Mouse (Mus musculus): ENCODE results near the gene Atp8b4. TPM values are rescaled to one million over a fixed set of nuclear protein-coding genes. Genes with fewer than 3 reads are reported as not detected.

The Atp8b4 gene
- polyA plus RNA-seq, 1 experiment from 2014 or later: not detected

DNA sequence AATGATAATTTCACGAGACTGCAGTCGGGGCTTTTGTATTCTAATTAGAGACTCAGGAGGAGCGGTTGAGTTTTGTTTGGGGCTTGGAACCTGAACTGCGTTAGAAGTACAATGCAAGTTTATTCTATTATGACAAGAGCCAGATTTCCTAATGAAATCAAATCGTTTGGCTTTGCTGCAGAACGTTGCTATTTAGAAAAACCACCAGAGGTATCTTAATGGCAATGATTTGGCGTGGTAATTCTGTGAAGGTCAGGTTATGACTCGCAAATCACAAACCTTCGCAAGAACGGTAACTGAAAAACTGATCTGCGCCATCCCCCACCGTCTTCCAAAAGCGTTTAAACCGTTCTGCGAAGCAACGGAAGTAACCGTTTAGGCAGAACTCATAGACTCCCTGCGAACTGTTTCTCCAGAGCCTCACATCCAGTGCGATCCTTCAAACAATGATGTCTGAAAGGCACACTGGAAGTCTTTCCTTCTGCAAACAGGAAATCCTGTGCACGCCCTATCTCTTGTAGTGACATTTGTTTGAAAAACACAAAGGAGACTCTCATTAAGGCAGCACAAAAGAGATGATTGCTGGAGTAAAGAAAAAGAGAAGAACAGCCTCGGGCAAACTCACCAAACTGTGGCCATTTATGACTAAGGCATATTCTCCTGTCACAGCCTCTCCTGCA, 139.2 kb downstream of the Atp8b4 start:
- no peak overlapping the region; the same call in 1 of the 2 replicates for H3K4me2 ChIP-seq (ENCODE audit: low read length)
- H3K27ac ChIP-seq (ENCODE audit: low read length): no peak overlapping the region
- no peak for ATAC-seq
- 0 out of 2 replicates have a peak, but pooled peaks cover 2% of the 10 kb centered on the region for H3K4me1 ChIP-seq (replicated peaks; ENCODE audit: control insufficient read depth, insufficient read depth, low read length)
- H3K36me3 ChIP-seq (ENCODE audit: control insufficient read depth, insufficient read depth): no peaks in the 10 kb centered on the region
- H3K9me3 ChIP-seq (ENCODE audit: control insufficient read depth, low read length): no peaks in the 10 kb centered on the region
- WGBS: 40% methylated on average over 21 of the region's 21 CpGs
- no peaks in the 10 kb centered on the region for H3K27me3 ChIP-seq (replicated peaks; ENCODE audit: control insufficient read depth, insufficient read depth, low read length)
- no peak overlapping the region for H3K9ac ChIP-seq (replicated peaks; ENCODE audit: low read depth, low read length)
- no peak overlapping the region for H3K4me3 ChIP-seq (replicated peaks; ENCODE audit: low read length)

DNA sequence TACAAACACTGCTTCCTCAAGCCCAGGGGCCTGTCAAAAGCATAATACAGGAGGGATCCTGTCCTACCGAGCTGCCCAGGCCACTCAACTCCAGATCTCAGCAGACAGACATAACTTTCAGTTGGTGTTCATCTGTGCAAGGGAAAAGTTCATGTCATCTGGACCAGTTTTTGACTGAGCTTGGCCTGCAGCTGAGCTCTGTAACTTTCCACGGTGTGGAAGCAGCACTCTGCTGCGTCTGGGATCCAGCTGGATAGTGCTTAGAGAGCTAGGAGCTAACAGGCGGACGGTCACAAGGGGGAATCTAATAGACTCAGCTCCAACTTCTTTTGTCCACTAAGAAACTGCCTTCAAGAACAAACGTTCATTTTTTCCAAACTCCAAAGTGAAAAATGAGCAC, 139.8 kb downstream of the Atp8b4 start:
- no peak for ATAC-seq
- Histone ChIP-seq H3K4me1 (replicated peaks; ENCODE audit: control insufficient read depth, insufficient read depth, low read length) (0 out of 2 replicates have a peak, but pooled peaks cover 2% of the 10 kb centered on the region), H3K27me3 (replicated peaks; ENCODE audit: control insufficient read depth, insufficient read depth, low read length) (no peaks in the 10 kb centered on the region), H3K4me3 (replicated peaks; ENCODE audit: low read length) (no peak overlapping the region), H3K9ac (replicated peaks; ENCODE audit: low read depth, low read length) (no peak overlapping the region), H3K4me2 (ENCODE audit: low read length) (no peak overlapping the region), H3K9me3 (ENCODE audit: control insufficient read depth, low read length) (no peaks in the 10 kb centered on the region), H3K36me3 (ENCODE audit: control insufficient read depth, insufficient read depth) (no peaks in the 10 kb centered on the region), H3K27ac (ENCODE audit: low read length) (no peak overlapping the region)
- 30% methylated on average over 6 of the region's 6 CpGs for WGBS

DNA sequence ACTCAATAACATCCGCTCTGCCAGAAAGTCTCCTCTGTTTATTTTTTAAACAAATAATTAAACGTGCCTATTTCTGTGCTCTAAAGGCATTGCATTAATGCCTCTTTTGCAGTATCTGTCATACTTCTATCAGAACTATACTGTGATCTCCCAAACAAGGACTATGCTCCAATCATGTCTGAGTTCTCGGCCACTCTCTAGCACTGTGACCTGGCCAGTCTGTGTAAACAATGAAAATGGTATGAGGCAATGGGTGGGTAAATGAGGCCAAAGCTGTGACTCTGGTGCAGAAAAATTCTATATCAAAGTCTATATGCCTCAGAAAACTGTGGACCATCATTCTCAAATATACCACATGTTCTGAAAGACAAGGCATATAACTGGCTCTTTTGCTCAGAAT, 140.5 kb downstream of the Atp8b4 start:
- no peaks in the 10 kb centered on the region for H3K27me3 ChIP-seq (replicated peaks; ENCODE audit: control insufficient read depth, insufficient read depth, low read length)

DNA sequence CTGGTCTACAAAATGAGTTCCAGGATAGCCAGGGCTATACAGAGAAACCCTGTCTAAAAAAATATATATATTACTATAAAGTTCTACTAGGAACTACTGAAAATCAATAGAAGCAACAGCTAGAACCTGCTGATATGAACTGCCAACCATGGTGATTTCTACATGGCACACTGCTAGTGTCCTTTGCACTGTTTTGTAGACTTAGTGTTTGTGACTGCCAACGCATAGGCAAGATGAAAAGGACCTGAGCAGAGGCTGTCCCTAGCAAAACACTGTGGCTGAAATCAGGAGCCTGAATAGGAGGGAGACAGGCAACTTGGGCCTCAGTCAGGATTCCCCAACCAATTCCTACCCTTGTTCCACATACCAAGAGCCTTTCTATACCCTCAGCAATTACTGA, 141.2 kb downstream of the Atp8b4 start:
- 87% methylated on average over 1 of the region's 1 CpGs for WGBS
- Histone ChIP-seq H3K4me2 (ENCODE audit: low read length) (no peak overlapping the region), H3K4me3 (replicated peaks; ENCODE audit: low read length) (no peak overlapping the region), H3K27me3 (replicated peaks; ENCODE audit: control insufficient read depth, insufficient read depth, low read length) (no peaks in the 10 kb centered on the region), H3K27ac (ENCODE audit: low read length) (no peak overlapping the region), H3K9ac (replicated peaks; ENCODE audit: low read depth, low read length) (no peak overlapping the region), H3K4me1 (replicated peaks; ENCODE audit: control insufficient read depth, insufficient read depth, low read length) (0 out of 2 replicates have a peak, but pooled peaks cover 2% of the 10 kb centered on the region), H3K9me3 (ENCODE audit: control insufficient read depth, low read length) (no peaks in the 10 kb centered on the region), H3K36me3 (ENCODE audit: control insufficient read depth, insufficient read depth) (no peaks in the 10 kb centered on the region)
- ATAC-seq: no peak

More for the DNA sequence above, 140.5 kb downstream of the Atp8b4 start:
- Histone ChIP-seq H3K9me3 (ENCODE audit: control insufficient read depth, low read length) (no peaks in the 10 kb centered on the region), H3K4me1 (replicated peaks; ENCODE audit: control insufficient read depth, insufficient read depth, low read length) (0 out of 2 replicates have a peak, but pooled peaks cover 2% of the 10 kb centered on the region), H3K36me3 (ENCODE audit: control insufficient read depth, insufficient read depth) (no peaks in the 10 kb centered on the region), H3K27ac (ENCODE audit: low read length) (no peak overlapping the region), H3K4me2 (ENCODE audit: low read length) (no peak overlapping the region), H3K4me3 (replicated peaks; ENCODE audit: low read length) (no peak overlapping the region), H3K9ac (replicated peaks; ENCODE audit: low read depth, low read length) (no peak overlapping the region)
- 93% methylated on average over 3 of the region's 3 CpGs for whole genome bisulfite sequencing
- ATAC-seq: no peak

DNA sequence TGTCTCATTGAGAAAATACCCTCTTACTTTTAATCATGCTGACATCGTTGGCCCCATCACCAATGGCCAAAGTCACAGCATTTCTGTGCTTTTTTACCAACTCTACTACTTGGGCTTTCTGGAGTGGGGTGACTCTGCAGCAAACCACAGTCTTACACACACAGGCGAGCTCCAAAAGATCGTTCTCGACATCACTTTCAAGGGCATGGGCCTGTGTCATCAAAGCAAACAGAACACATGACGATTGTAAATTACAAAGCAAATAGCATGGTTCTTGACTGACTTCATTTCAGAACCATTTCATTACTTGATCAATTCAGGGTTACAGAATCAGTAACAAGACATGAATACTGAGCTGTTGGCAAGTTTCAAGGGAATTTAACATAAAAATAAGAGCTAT, 141.7 kb downstream of the Atp8b4 start:
- no peaks in the 10 kb centered on the region for H3K36me3 ChIP-seq (ENCODE audit: control insufficient read depth, insufficient read depth)
- H3K9me3 ChIP-seq (ENCODE audit: control insufficient read depth, low read length): no peaks in the 10 kb centered on the region
- 89% methylated on average over 5 of the region's 5 CpGs for whole genome bisulfite sequencing
- no peak overlapping the region for H3K27ac ChIP-seq (ENCODE audit: low read length)
- H3K9ac ChIP-seq (replicated peaks; ENCODE audit: low read depth, low read length): no peak overlapping the region
- H3K4me3 ChIP-seq (replicated peaks; ENCODE audit: low read length): no peak overlapping the region
- no peaks in the 10 kb centered on the region for H3K27me3 ChIP-seq (replicated peaks; ENCODE audit: control insufficient read depth, insufficient read depth, low read length)
- H3K4me2 ChIP-seq (ENCODE audit: low read length): no peak overlapping the region
- 0 out of 2 replicates have a peak, but pooled peaks cover 2% of the 10 kb centered on the region for H3K4me1 ChIP-seq (replicated peaks; ENCODE audit: control insufficient read depth, insufficient read depth, low read length)
- ATAC-seq: no peak

DNA sequence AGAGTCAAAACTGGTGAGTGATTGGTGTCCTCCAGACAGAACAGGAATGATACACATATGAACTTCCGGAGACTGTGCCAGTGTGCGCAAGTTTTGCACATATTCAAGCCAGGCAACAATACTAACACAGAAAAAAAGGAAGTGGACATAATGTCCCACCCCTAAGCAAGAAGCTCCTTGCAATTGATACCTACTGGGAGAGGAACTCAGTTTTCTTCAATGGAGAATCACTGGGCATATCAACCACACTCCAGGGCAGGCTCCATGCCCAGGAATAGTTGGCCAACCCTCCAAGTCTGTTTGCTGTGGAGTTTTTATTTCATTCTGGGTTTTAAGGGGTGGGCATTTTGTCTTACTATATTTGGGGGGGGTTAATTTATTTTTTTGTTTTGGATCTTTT, 145.2 kb downstream of the Atp8b4 start:
- 98% methylated on average over 2 of the region's 2 CpGs for WGBS
- H3K4me1 ChIP-seq (replicated peaks; ENCODE audit: control insufficient read depth, insufficient read depth, low read length): no peaks in the 10 kb centered on the region
- ATAC-seq: no peak

DNA sequence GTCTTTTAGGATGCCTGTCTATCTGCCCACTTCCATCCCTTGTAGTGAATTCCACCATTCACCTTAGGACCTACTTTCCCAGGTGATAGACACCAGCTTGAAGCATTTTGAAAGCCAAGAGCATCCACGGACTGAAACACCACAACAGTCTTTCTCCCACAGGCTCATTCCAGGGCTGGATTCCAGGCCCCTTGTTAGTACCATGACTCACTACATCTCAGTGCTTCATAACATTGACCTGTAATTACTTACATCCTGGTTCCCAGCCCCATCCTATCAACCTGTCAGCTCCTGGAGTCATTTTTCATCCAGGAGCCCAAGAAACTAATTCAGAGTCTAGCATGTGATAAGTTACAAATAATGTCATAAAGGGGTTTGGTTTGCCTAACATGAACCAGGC, 148.7 kb downstream of the Atp8b4 start:
- no peak overlapping the region for H3K9ac ChIP-seq (replicated peaks; ENCODE audit: low read depth, low read length)
- no peaks in the 10 kb centered on the region for H3K4me1 ChIP-seq (replicated peaks; ENCODE audit: control insufficient read depth, insufficient read depth, low read length)
- H3K36me3 ChIP-seq (ENCODE audit: control insufficient read depth, insufficient read depth): no peaks in the 10 kb centered on the region
- no peaks in the 10 kb centered on the region for H3K9me3 ChIP-seq (ENCODE audit: control insufficient read depth, low read length)
- H3K27me3 ChIP-seq (replicated peaks; ENCODE audit: control insufficient read depth, insufficient read depth, low read length): no peaks in the 10 kb centered on the region
- no peak overlapping the region for H3K4me3 ChIP-seq (replicated peaks; ENCODE audit: low read length)
- no peak overlapping the region for H3K4me2 ChIP-seq (ENCODE audit: low read length)
- ATAC-seq: no peak
- 85% methylated on average over 1 of the region's 1 CpGs for WGBS
- H3K27ac ChIP-seq (ENCODE audit: low read length): no peak overlapping the region

More for the DNA sequence above, 145.2 kb downstream of the Atp8b4 start:
- no peaks in the 10 kb centered on the region for H3K36me3 ChIP-seq (ENCODE audit: control insufficient read depth, insufficient read depth)
- H3K9me3 ChIP-seq (ENCODE audit: control insufficient read depth, low read length): no peaks in the 10 kb centered on the region
- H3K4me2 ChIP-seq (ENCODE audit: low read length): no peak overlapping the region
- no peak overlapping the region for H3K9ac ChIP-seq (replicated peaks; ENCODE audit: low read depth, low read length)
- no peaks in the 10 kb centered on the region for H3K27me3 ChIP-seq (replicated peaks; ENCODE audit: control insufficient read depth, insufficient read depth, low read length)
- H3K27ac ChIP-seq (ENCODE audit: low read length): no peak overlapping the region
- no peak overlapping the region for H3K4me3 ChIP-seq (replicated peaks; ENCODE audit: low read length)

DNA sequence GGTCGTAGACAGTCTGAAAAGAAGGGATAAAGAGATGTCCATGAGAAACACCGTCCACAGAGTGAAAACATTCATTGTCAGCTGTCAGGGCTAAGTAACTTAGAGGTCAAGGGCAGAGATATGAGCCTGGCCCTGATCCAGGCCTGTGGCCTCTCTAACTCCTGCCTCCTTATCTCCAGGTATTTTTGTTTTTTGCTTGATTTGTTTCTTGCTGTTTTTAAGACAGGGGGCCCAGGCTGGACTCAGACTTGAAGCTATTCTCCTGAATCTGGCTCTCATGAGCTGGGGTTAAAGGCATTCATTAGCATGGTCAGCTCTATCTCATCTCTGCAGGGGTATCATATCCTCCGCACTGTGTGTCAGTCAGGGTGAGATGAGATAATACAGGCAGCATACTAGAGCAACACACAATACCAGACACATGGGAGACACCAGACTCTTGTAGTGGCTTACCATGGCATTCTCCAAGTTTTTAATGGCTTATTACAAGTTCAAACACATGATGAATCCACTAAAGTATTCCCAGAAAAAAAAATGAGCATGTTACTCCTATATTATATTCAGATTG, 157.4 kb downstream of the Atp8b4 start:
- Histone ChIP-seq H3K27ac (ENCODE audit: low read length) (no peak overlapping the region), H3K4me1 (replicated peaks; ENCODE audit: control insufficient read depth, insufficient read depth, low read length) (no peaks in the 10 kb centered on the region), H3K4me2 (ENCODE audit: low read length) (no peak overlapping the region), H3K9me3 (ENCODE audit: control insufficient read depth, low read length) (no peaks in the 10 kb centered on the region), H3K4me3 (replicated peaks; ENCODE audit: low read length) (no peak overlapping the region), H3K27me3 (replicated peaks; ENCODE audit: control insufficient read depth, insufficient read depth, low read length) (no peaks in the 10 kb centered on the region), H3K36me3 (ENCODE audit: control insufficient read depth, insufficient read depth) (no peaks in the 10 kb centered on the region), H3K9ac (replicated peaks; ENCODE audit: low read depth, low read length) (no peak overlapping the region)
- 85% methylated on average over 3 of the region's 3 CpGs for WGBS
- no peak for ATAC-seq

DNA sequence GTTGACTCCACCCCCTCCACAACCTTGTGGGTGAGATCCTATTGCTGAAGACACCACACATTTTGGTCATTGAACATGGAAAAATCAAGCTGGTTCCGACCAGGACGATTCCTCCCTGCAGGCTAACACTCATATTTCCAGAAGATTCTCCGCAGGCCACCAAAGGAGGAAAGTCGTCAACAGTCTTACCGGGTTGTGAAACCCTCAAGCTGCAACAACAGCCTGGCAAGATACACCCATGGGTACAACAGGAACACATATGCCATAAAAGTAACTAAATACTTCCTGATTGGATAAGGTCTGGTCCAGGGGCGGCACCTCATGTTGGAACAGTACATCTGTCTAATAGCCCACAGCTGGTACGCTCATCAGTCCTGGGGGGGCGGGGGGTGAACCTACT, 159.0 kb downstream of the Atp8b4 start:
- no peaks in the 10 kb centered on the region for H3K27me3 ChIP-seq (replicated peaks; ENCODE audit: control insufficient read depth, insufficient read depth, low read length)
- no peak overlapping the region for H3K4me2 ChIP-seq (ENCODE audit: low read length)
- no peaks in the 10 kb centered on the region for H3K36me3 ChIP-seq (ENCODE audit: control insufficient read depth, insufficient read depth)
- ATAC-seq: no peak
- no peak overlapping the region for H3K4me3 ChIP-seq (replicated peaks; ENCODE audit: low read length)
- no peaks in the 10 kb centered on the region for H3K4me1 ChIP-seq (replicated peaks; ENCODE audit: control insufficient read depth, insufficient read depth, low read length)
- H3K9me3 ChIP-seq (ENCODE audit: control insufficient read depth, low read length): no peaks in the 10 kb centered on the region
- 96% methylated on average over 8 of the region's 8 CpGs for WGBS
- no peak overlapping the region for H3K27ac ChIP-seq (ENCODE audit: low read length)
- no peak overlapping the region for H3K9ac ChIP-seq (replicated peaks; ENCODE audit: low read depth, low read length)
